Mouse (Mus musculus): ENCODE results near the gene Fcgrt. TPM values are rescaled to one million over a fixed set of nuclear protein-coding genes. Genes with fewer than 3 reads are reported as not detected.

Gene Fcgrt
- total RNA-seq, 2 experiments from 2014 or later = 0.62 to 3.9 TPM

- peak; percentile 55 for ATAC-seq (replicated peaks; ENCODE audit: poor library complexity)
These were observed 13.2 kb downstream of the Fcgrt start for GRCm38 (mm10) chr7:45090251-45090977.

GRCm38 (mm10) chr7:45088597-45088996 is 15.1 kb downstream of the Fcgrt start:
- no peak for ATAC-seq (replicated peaks; ENCODE audit: poor library complexity)

- no peak for ATAC-seq (replicated peaks; ENCODE audit: poor library complexity)
These were observed 17.6 kb downstream of the Fcgrt start for GRCm38 (mm10) chr7:45086084-45086483.

GRCm38 (mm10) chr7:45083300-45083890 is 20.3 kb downstream of the Fcgrt start:
- no peak; the same call in 1 of the 2 replicates for ATAC-seq (replicated peaks; ENCODE audit: poor library complexity)

- ATAC-seq (replicated peaks; ENCODE audit: poor library complexity) = peak; percentile 61
These were observed 21.0 kb downstream of the Fcgrt start for GRCm38 (mm10) chr7:45082401-45083299.

GRCm38 (mm10) chr7:45081016-45081415 is 22.6 kb downstream of the Fcgrt start:
- ATAC-seq (replicated peaks; ENCODE audit: poor library complexity) = no peak

GRCm38 (mm10) chr7:45079856-45080255 is 23.8 kb downstream of the Fcgrt start:
- ATAC-seq (replicated peaks; ENCODE audit: poor library complexity) = peak; percentile 65

GRCm38 (mm10) chr7:45078513-45078912 is 25.1 kb downstream of the Fcgrt start:
- peak; percentile 40 for ATAC-seq (replicated peaks; ENCODE audit: poor library complexity)

- no peak for ATAC-seq (replicated peaks; ENCODE audit: poor library complexity)
These were observed 25.8 kb downstream of the Fcgrt start for GRCm38 (mm10) chr7:45077829-45078228.

GRCm38 (mm10) chr7:45077322-45077721 is 26.3 kb downstream of the Fcgrt start:
- ATAC-seq (replicated peaks; ENCODE audit: poor library complexity) = no peak

GRCm38 (mm10) chr7:45076501-45076900 is 27.1 kb downstream of the Fcgrt start:
- ATAC-seq (replicated peaks; ENCODE audit: poor library complexity) = no peak

GRCm38 (mm10) chr7:45075405-45075804 is 28.2 kb downstream of the Fcgrt start:
- no peak for ATAC-seq (replicated peaks; ENCODE audit: poor library complexity)

GRCm38 (mm10) chr7:45073949-45074348 is 29.7 kb downstream of the Fcgrt start:
- ATAC-seq (replicated peaks; ENCODE audit: poor library complexity) = no peak

- ATAC-seq (replicated peaks; ENCODE audit: poor library complexity) = no peak
These were observed 30.4 kb downstream of the Fcgrt start for GRCm38 (mm10) chr7:45073171-45073707.

- peak; percentile 63 for ATAC-seq (replicated peaks; ENCODE audit: poor library complexity)
These were observed 31.4 kb downstream of the Fcgrt start for GRCm38 (mm10) chr7:45072230-45072629.

- no peak for ATAC-seq (replicated peaks; ENCODE audit: poor library complexity)
These were observed 34.0 kb downstream of the Fcgrt start for GRCm38 (mm10) chr7:45069671-45070070.

- peak; percentile 88 for ATAC-seq (replicated peaks; ENCODE audit: poor library complexity)
These were observed 35.7 kb downstream of the Fcgrt start for GRCm38 (mm10) chr7:45068000-45068318.

- ATAC-seq (replicated peaks; ENCODE audit: poor library complexity) = peak; percentile 44
These were observed 36.3 kb downstream of the Fcgrt start for GRCm38 (mm10) chr7:45067190-45067999.

- ATAC-seq (replicated peaks; ENCODE audit: poor library complexity) = peak; percentile 98
These were observed 41.3 kb downstream of the Fcgrt start, which contains the start of the genes Nosip and Prrg2 for GRCm38 (mm10) chr7:45062239-45062835. Nosip (plus strand) TSS chr7:45062429. Prrg2 (minus strand) TSS chr7:45062677.

- ATAC-seq (replicated peaks; ENCODE audit: poor library complexity) = no peak
These were observed 42.0 kb downstream of the Fcgrt start for GRCm38 (mm10) chr7:45061532-45062075.

Data from megakaryocyte progenitor cell, adult 5-6 weeks (primary cell).